ENCODE assay signal across 33 mouse cellular contexts in the genomic region with DNA sequence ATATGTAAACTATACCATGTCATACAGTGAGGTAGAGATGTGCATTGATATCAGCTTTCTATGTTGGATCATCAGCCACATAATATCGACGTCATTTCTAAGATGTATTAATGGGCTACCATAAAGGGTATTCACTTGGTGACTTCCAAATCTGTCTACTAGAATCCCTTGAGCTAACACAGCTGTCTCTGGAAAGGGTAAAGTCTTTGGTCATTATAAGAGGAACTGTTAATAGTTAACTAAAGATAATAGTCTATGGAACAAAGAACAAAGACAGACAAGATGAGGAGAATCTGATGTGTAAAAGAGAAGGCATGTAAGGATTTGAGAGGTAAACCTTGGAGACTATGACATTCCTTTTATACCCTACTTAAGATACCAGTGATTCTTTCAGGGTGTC.
"Had no signal": no experiment of that assay in that cellular context is flagged by ENCODE, and none has a peak within 500 bp of the region (broad histone marks: within the 10 kb centered on the region; RNA-seq: fewer than 3 reads in every experiment).

No protein-coding gene starts in this region.

- H3K4me3 ChIP-seq: heart, adult 2 months; heart, embryonic 10.5 days; heart, embryonic 12.5 days; heart, embryonic 13.5 days; heart, embryonic 15.5 days; hindbrain, embryonic 10.5 days; hindbrain, embryonic 12.5 days; hindbrain, embryonic 13.5 days; hindbrain, embryonic 15.5 days; kidney, embryonic 15.5 days; layer of hippocampus, adult 2 months; left cerebral cortex, adult 2 months had no signal

- H3K4me2 ChIP-seq: heart, embryonic 11.5 days; heart, embryonic 12.5 days; heart, embryonic 13.5 days; heart, embryonic 15.5 days; hindbrain, embryonic 12.5 days; hindbrain, embryonic 13.5 days; hindbrain, embryonic 14.5 days; hindbrain, embryonic 15.5 days; kidney, embryonic 15.5 days had no signal

- H3K27me3 ChIP-seq: heart, embryonic 13.5 days; heart, embryonic 15.5 days; hindbrain, embryonic 12.5 days; hindbrain, embryonic 13.5 days; hindbrain, embryonic 15.5 days; kidney, embryonic 15.5 days had no signal

- DNase-seq: heart, adult 2 months; heart, postnatal 10 days; heart, postnatal 14 days; heart, postnatal 4 days; kidney, adult 11 months; kidney, adult 18-20 months; kidney, adult 2 months; kidney, adult 8-10 months; kidney, adult 9 months; kidney, postnatal 10 days; kidney, postnatal 14 days; kidney, postnatal 25 days; kidney, postnatal 36 days; kidney, postnatal 4 days; layer of hippocampus, adult 9-11 months; layer of hippocampus, postnatal 36 days had no signal

- H3K36me3 ChIP-seq: heart, embryonic 10.5 days; heart, embryonic 12.5 days; heart, embryonic 13.5 days; heart, embryonic 15.5 days; hindbrain, embryonic 10.5 days; hindbrain, embryonic 12.5 days; hindbrain, embryonic 13.5 days; hindbrain, embryonic 15.5 days; kidney, embryonic 15.5 days had no signal

- H3K9me3 ChIP-seq: heart, embryonic 10.5 days; heart, embryonic 12.5 days; heart, embryonic 13.5 days; heart, embryonic 15.5 days; hindbrain, embryonic 10.5 days; hindbrain, embryonic 12.5 days; hindbrain, embryonic 13.5 days; hindbrain, embryonic 15.5 days; kidney, embryonic 15.5 days had no signal

- ATAC-seq: hindbrain, embryonic 16.5 days; hindbrain, postnatal 0 days; inflammation-experienced regulatory T-cells, adult 6 months had no signal

- H3K4me1 ChIP-seq: hindbrain, embryonic 15.5 days had no signal

- H3K27ac ChIP-seq: heart, adult 2 months; heart, embryonic 10.5 days; heart, embryonic 13.5 days; heart, embryonic 15.5 days; hindbrain, embryonic 10.5 days; hindbrain, embryonic 12.5 days; hindbrain, embryonic 13.5 days; hindbrain, embryonic 14.5 days; hindbrain, embryonic 15.5 days; hindbrain, postnatal 0 days; kidney, embryonic 15.5 days; kidney, postnatal 0 days; layer of hippocampus, adult 2 months; left cerebral cortex, adult 2 months had no signal

- H3K9ac ChIP-seq: heart, embryonic 12.5 days; heart, embryonic 13.5 days; heart, embryonic 15.5 days; hindbrain, embryonic 12.5 days; hindbrain, embryonic 13.5 days; hindbrain, embryonic 14.5 days; hindbrain, embryonic 15.5 days; kidney, embryonic 15.5 days had no signal
